ENCODE assay signal across 17 mouse cellular contexts in the genomic region with DNA sequence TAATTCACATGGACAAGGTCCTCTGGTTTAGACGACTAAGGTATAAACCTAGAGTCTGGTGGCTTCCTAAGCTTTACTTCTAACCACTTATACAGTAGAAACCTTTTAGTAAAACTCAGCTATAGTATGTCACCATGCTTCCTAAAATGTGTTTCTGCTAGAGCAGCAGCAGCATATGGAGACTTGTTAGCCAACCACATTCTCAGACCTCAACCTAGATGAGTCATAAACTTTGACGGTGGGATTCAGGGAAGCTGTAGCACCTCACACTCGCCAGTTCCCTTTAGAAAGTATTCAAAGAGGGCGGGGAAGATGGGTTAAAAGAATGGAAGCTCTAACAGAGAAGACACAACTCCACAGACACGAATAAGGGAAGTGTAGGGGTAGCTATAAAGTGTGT.
"Had no signal": no experiment of that assay in that cellular context is flagged by ENCODE, and none has a peak within 500 bp of the region (broad histone marks: within the 10 kb centered on the region; RNA-seq: fewer than 3 reads in every experiment).

No protein-coding gene starts in this region.

- DNase-seq: left cerebral cortex, postnatal 4 days; liver; liver, embryonic 13.5 days; liver, postnatal 0 days; lung, adult 18-20 months; lung, adult 2 months; lung, embryonic 14.5 days; lung, postnatal 10 days; lung, postnatal 14 days; lung, postnatal 36 days; lung, postnatal 4 days; midbrain, embryonic 14.5 days had no signal

- ATAC-seq: liver, embryonic 12.5 days; liver, postnatal 0 days; lung, postnatal 0 days; midbrain, embryonic 13.5 days; midbrain, embryonic 15.5 days; midbrain, embryonic 16.5 days had no signal
